Mouse (Mus musculus) activated CD4-positive, CD25-positive, alpha-beta regulatory T cell, adult 4 months (primary cell): ENCODE results near the gene Rnf220. TPM values are rescaled to one million over a fixed set of nuclear protein-coding genes. Genes with fewer than 3 reads are reported as not detected.

Experiments
- polyA plus RNA-seq, 2 experiments: library from polyadenylated mRNA; unstranded; fragments of 100-300 nt; shearing (Covaris generic); gene quantifications; one replicate each; pipeline ENCODE4 v1.2.1; 2017

Gene Rnf220
- polyA plus RNA-seq, 2 experiments from 2014 or later, result 14.1 to 19.8 TPM

Other genes starting within 250 kb of the Rnf220 start
- 1 to 10 TPM in 1 of 2 experiments, not detected in 1; 1.6 TPM for gene Tmem53, start 245.1 kb downstream of the Rnf220 start, polyA plus RNA-seq
- not detected for gene Armh1, start 244.9 kb downstream of the Rnf220 start, polyA plus RNA-seq
- gene Eri3, start 53.3 kb upstream of the Rnf220 start, polyA plus RNA-seq, result 10 to 100 TPM; 40.9 to 47.1 TPM
- 10 to 100 TPM; 21.4 to 24.9 TPM for gene Dmap1, start 185.2 kb upstream of the Rnf220 start, polyA plus RNA-seq
- gene Gm12845, start 227.4 kb upstream of the Rnf220 start, polyA plus RNA-seq, result not detected